Mouse (Mus musculus) thymus, adult 2 months (tissue): ENCODE results near the gene Ankzf1.

Experiments used
- CTCF ChIP-seq: fragments of 200-500 bp; IDR thresholded peaks from 2 replicates; pipeline ENCODE4 v1.5.1; 2012; ENCODE audit warnings: mild to moderate bottlenecking, control low read depth, low read length, moderate library complexity, borderline replicate concordance; ENCODE audit not compliant: control insufficient read depth, poor library complexity, insufficient read depth; ENCODE audit errors: extremely low read depth
- POLR2A ChIP-seq: fragments of 200-500 bp; IDR thresholded peaks from 2 replicates; pipeline ENCODE4 v1.6.1; 2012; ENCODE audit warnings: mild to moderate bottlenecking, low read length, control low read depth, moderate library complexity; ENCODE audit not compliant: control insufficient read depth, poor library complexity, insufficient read depth; ENCODE audit errors: extremely low read depth

DNA sequence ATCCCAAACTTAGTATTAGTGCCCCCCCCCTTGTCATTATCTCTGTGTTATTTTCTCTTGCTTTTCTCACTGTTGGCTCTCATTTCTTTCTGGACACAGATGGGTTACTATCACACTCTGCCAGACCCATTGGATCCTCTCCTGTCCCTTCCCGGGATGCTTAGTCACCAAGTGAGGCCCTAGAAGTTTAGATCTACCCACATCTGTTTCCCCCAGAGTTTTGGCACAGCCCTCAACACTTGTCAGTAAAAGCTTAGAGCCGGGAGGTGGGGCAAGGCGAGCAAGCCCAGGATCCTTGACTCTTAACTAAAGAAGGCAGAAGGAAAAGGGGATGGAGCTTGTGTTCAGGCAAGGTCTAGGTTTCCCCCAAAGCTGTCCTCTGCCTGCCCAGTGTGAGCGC is 37.2 kb downstream of the Ankzf1 start:
- TF ChIP-seq POLR2A (no peak), CTCF (no peak)
